Mouse (Mus musculus): ENCODE measurements around the gene Scrg1. TPM values are rescaled to one million over a fixed set of nuclear protein-coding genes. Genes with fewer than 3 reads are reported as not detected.
"Not testable (repeated sequence)": the region's sequence is repeated elsewhere in the genome, so short reads cannot be mapped to it uniquely, and the experiment has no call there.

Gene Scrg1
- polyA plus RNA-seq, 1 experiment from 2014 or later: 1.4 TPM

GRCm38 (mm10) chr8:57429888-57430274 lies 25.8 kb upstream of the Scrg1 start:
- not testable (repeated sequence) for H3K27ac ChIP-seq (replicated peaks); H3K36me3 ChIP-seq; H3K9ac ChIP-seq; H3K9me3 ChIP-seq; ATAC-seq (ENCODE audit: extremely low read depth, insufficient number of reproducible peaks, low FRiP score, low TSS enrichment); H3K4me1 ChIP-seq; H3K4me2 ChIP-seq; H3K27me3 ChIP-seq (replicated peaks); H3K4me3 ChIP-seq
- 58% methylated on average over 5 of the region's 5 CpGs for WGBS

- Histone ChIP-seq H3K4me2 (no peak overlapping the region), H3K4me1 (peaks cover 8% of the 10 kb centered on the region; the same call in 1 of the 2 replicates), H3K9me3 (no peaks in the 10 kb centered on the region), H3K36me3 (no peaks in the 10 kb centered on the region), H3K9ac (no peak overlapping the region), H3K27me3 (replicated peaks) (no peaks in the 10 kb centered on the region), H3K27ac (replicated peaks) (no peak overlapping the region), H3K4me3 (no peak overlapping the region)
- no peak for ATAC-seq (ENCODE audit: extremely low read depth, insufficient number of reproducible peaks, low FRiP score, low TSS enrichment)
- 74% methylated on average over 11 of the region's 11 CpGs for WGBS
These were observed 24.8 kb upstream of the Scrg1 start for GRCm38 (mm10) chr8:57430901-57431300.

GRCm38 (mm10) chr8:57432802-57433201 lies 22.9 kb upstream of the Scrg1 start:
- H3K4me1 ChIP-seq: peaks cover 18% of the 10 kb centered on the region; the same call in 1 of the 2 replicates
- H3K36me3 ChIP-seq: no peaks in the 10 kb centered on the region
- no peak overlapping the region for H3K4me2 ChIP-seq
- H3K9me3 ChIP-seq: no peaks in the 10 kb centered on the region
- 79% methylated on average over 5 of the region's 5 CpGs for WGBS
- H3K27me3 ChIP-seq (replicated peaks): no peaks in the 10 kb centered on the region
- H3K4me3 ChIP-seq: no peak overlapping the region
- ATAC-seq (ENCODE audit: extremely low read depth, insufficient number of reproducible peaks, low FRiP score, low TSS enrichment): no peak
- no peak overlapping the region for H3K27ac ChIP-seq (replicated peaks)
- no peak overlapping the region for H3K9ac ChIP-seq

GRCm38 (mm10) chr8:57435768-57436436 lies 19.8 kb upstream of the Scrg1 start:
- 50% methylated on average over 18 of the region's 18 CpGs for WGBS

GRCm38 (mm10) chr8:57436437-57436796 lies 19.3 kb upstream of the Scrg1 start:
- 77% methylated on average over 9 of the region's 9 CpGs for WGBS
- ATAC-seq (ENCODE audit: extremely low read depth, insufficient number of reproducible peaks, low FRiP score, low TSS enrichment): no peak
- H3K9ac ChIP-seq: no peak overlapping the region
- no peak overlapping the region for H3K27ac ChIP-seq (replicated peaks)
- no peak overlapping the region for H3K4me2 ChIP-seq
- H3K4me3 ChIP-seq: no peak overlapping the region
- H3K36me3 ChIP-seq: no peaks in the 10 kb centered on the region
- no peaks in the 10 kb centered on the region for H3K27me3 ChIP-seq (replicated peaks)
- 0 out of 2 replicates have a peak, but pooled peaks cover 16% of the 10 kb centered on the region for H3K4me1 ChIP-seq
- H3K9me3 ChIP-seq: no peaks in the 10 kb centered on the region

More at GRCm38 (mm10) chr8:57435768-57436436, 19.8 kb upstream of the Scrg1 start:
- Histone ChIP-seq H3K4me3 (no peak overlapping the region), H3K4me1 (0 out of 2 replicates have a peak, but pooled peaks cover 16% of the 10 kb centered on the region), H3K36me3 (no peaks in the 10 kb centered on the region), H3K27ac (replicated peaks) (no peak overlapping the region), H3K9me3 (no peaks in the 10 kb centered on the region), H3K4me2 (no peak overlapping the region), H3K27me3 (replicated peaks) (no peaks in the 10 kb centered on the region), H3K9ac (no peak overlapping the region)
- ATAC-seq (ENCODE audit: extremely low read depth, insufficient number of reproducible peaks, low FRiP score, low TSS enrichment): no peak

GRCm38 (mm10) chr8:57441131-57441530 lies 14.6 kb upstream of the Scrg1 start:
- no peaks in the 10 kb centered on the region for H3K9me3 ChIP-seq
- H3K4me2 ChIP-seq: no peak overlapping the region
- H3K27me3 ChIP-seq (replicated peaks): no peaks in the 10 kb centered on the region
- ATAC-seq (ENCODE audit: extremely low read depth, insufficient number of reproducible peaks, low FRiP score, low TSS enrichment): no peak
- 0 out of 2 replicates have a peak, but pooled peaks cover 10% of the 10 kb centered on the region for H3K4me1 ChIP-seq
- 82% methylated on average over 4 of the region's 4 CpGs for WGBS
- H3K9ac ChIP-seq: no peak overlapping the region
- no peak overlapping the region for H3K4me3 ChIP-seq
- no peak overlapping the region for H3K27ac ChIP-seq (replicated peaks)
- no peaks in the 10 kb centered on the region for H3K36me3 ChIP-seq

- Histone ChIP-seq H3K36me3 (no peaks in the 10 kb centered on the region), H3K27ac (replicated peaks) (no peak overlapping the region), H3K4me2 (no peak overlapping the region), H3K4me1 (0 out of 2 replicates have a peak, but pooled peaks cover 6% of the 10 kb centered on the region), H3K4me3 (no peak overlapping the region), H3K9me3 (no peaks in the 10 kb centered on the region), H3K9ac (no peak overlapping the region), H3K27me3 (replicated peaks) (no peaks in the 10 kb centered on the region)
- no peak for ATAC-seq (ENCODE audit: extremely low read depth, insufficient number of reproducible peaks, low FRiP score, low TSS enrichment)
- 86% methylated on average over 5 of the region's 5 CpGs for WGBS
These were observed 14.2 kb upstream of the Scrg1 start for GRCm38 (mm10) chr8:57441556-57441955.

- Histone ChIP-seq H3K27ac (replicated peaks) (no peak overlapping the region), H3K4me3 (no peak overlapping the region), H3K27me3 (replicated peaks) (no peaks in the 10 kb centered on the region), H3K36me3 (no peaks in the 10 kb centered on the region), H3K4me2 (no peak overlapping the region), H3K9me3 (no peaks in the 10 kb centered on the region), H3K4me1 (no peaks in the 10 kb centered on the region), H3K9ac (no peak overlapping the region)
- ATAC-seq (ENCODE audit: extremely low read depth, insufficient number of reproducible peaks, low FRiP score, low TSS enrichment): no peak
- WGBS: 59% methylated on average over 4 of the region's 4 CpGs
These were observed 12.4 kb upstream of the Scrg1 start for GRCm38 (mm10) chr8:57443289-57443688.

- H3K4me2 ChIP-seq; H3K9ac ChIP-seq; ATAC-seq (ENCODE audit: extremely low read depth, insufficient number of reproducible peaks, low FRiP score, low TSS enrichment); H3K9me3 ChIP-seq; H3K27me3 ChIP-seq (replicated peaks); H3K4me1 ChIP-seq; H3K27ac ChIP-seq (replicated peaks); H3K4me3 ChIP-seq; H3K36me3 ChIP-seq: not testable (repeated sequence)
- 77% methylated on average over 5 of the region's 5 CpGs for WGBS
These were observed 9.8 kb upstream of the Scrg1 start for GRCm38 (mm10) chr8:57445901-57446300.

GRCm38 (mm10) chr8:57450726-57451125 lies 5.0 kb upstream of the Scrg1 start:
- Histone ChIP-seq H3K4me1 (no peaks in the 10 kb centered on the region), H3K27ac (replicated peaks) (no peak overlapping the region)
- no peak for ATAC-seq (ENCODE audit: extremely low read depth, insufficient number of reproducible peaks, low FRiP score, low TSS enrichment)

GRCm38 (mm10) chr8:57451896-57452295 lies 3.8 kb upstream of the Scrg1 start:
- Histone ChIP-seq H3K4me2 (no peak overlapping the region), H3K27me3 (replicated peaks) (no peaks in the 10 kb centered on the region), H3K27ac (replicated peaks) (no peak overlapping the region), H3K9ac (no peak overlapping the region), H3K4me3 (no peak overlapping the region), H3K4me1 (peaks cover 6% of the 10 kb centered on the region), H3K36me3 (no peaks in the 10 kb centered on the region), H3K9me3 (no peaks in the 10 kb centered on the region)
- ATAC-seq (ENCODE audit: extremely low read depth, insufficient number of reproducible peaks, low FRiP score, low TSS enrichment): no peak
- 90% methylated on average over 4 of the region's 4 CpGs for WGBS

More at GRCm38 (mm10) chr8:57450726-57451125, 5.0 kb upstream of the Scrg1 start:
- no peak overlapping the region for H3K9ac ChIP-seq
- no peak overlapping the region for H3K4me2 ChIP-seq
- H3K4me3 ChIP-seq: no peak overlapping the region
- WGBS: 66% methylated on average over 7 of the region's 7 CpGs
- H3K9me3 ChIP-seq: no peaks in the 10 kb centered on the region
- H3K27me3 ChIP-seq (replicated peaks): no peaks in the 10 kb centered on the region
- H3K36me3 ChIP-seq: no peaks in the 10 kb centered on the region

GRCm38 (mm10) chr8:57453361-57453760 lies 2.4 kb upstream of the Scrg1 start:
- H3K9ac ChIP-seq: no peak overlapping the region
- no peaks in the 10 kb centered on the region for H3K9me3 ChIP-seq
- H3K27me3 ChIP-seq (replicated peaks): no peaks in the 10 kb centered on the region
- WGBS: 79% methylated on average over 2 of the region's 2 CpGs
- no peak overlapping the region for H3K4me2 ChIP-seq
- no peak overlapping the region for H3K27ac ChIP-seq (replicated peaks)
- no peak for ATAC-seq (ENCODE audit: extremely low read depth, insufficient number of reproducible peaks, low FRiP score, low TSS enrichment)
- H3K36me3 ChIP-seq: no peaks in the 10 kb centered on the region
- H3K4me1 ChIP-seq: peaks cover 11% of the 10 kb centered on the region
- no peak overlapping the region for H3K4me3 ChIP-seq

Data from heart, embryonic 13.5 days (tissue).